Mouse (Mus musculus) v-Abl transformed pro-B cells (cell line): ENCODE measurements around the gene Alkbh3.

Experiments used
- in situ Hi-C, 2 experiments: fragments of 400-800 bp; cut with MboI; formaldehyde crosslinking; loops; one replicate each; pipeline ENCODE4 v1.15.1; 2025; ENCODE audit not compliant: unreplicated experiment in 2 of 2

Alkbh3 gene

DNA sequence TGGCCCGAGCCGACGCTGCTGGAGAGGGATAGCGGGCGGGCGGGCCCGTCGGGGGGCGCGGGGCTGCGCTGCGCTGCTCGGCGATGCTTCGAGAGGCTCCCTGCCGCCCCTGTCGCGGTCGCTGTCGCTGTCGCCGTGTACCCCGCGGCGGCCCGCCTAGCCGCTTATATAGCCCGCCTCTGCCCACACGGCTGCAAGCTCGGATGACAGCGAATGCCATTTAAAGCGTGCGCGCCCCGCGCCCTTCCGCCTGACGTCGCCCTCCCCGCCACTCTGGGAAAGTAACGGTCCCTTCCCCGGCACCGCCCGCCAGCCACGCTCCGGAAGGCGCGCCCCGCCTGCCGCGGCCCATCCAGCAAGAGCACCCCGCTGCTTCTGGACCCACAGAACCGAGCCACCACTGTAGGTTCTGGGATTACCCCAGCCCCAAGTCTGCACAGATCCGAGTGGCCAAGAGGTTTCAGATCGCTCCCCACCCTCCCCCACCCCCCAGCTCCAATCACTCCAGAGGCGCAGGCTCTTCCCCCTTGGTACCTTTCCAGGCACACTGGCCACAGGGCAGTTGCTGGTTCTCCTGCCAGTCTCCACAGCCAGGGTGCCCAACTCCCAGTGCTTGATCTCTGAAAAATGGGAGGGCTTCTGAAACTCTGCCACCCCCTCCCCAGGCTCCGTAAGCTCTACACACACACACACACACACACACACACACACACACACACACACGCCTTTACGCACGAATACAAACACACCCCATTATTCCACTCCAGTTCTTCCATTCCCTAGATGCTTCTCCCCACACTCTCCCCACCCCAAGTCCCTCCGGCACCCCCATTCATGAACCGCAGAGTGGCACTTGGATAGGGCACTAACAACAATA, 53.5 kb downstream of the Alkbh3 start, which contains the start of gene Gm13889:
Gm13889 (minus strand) TSS at position 294 of the 877 bp plus-strand sequence.
- in situ Hi-C loops, result no loop called here

DNA sequence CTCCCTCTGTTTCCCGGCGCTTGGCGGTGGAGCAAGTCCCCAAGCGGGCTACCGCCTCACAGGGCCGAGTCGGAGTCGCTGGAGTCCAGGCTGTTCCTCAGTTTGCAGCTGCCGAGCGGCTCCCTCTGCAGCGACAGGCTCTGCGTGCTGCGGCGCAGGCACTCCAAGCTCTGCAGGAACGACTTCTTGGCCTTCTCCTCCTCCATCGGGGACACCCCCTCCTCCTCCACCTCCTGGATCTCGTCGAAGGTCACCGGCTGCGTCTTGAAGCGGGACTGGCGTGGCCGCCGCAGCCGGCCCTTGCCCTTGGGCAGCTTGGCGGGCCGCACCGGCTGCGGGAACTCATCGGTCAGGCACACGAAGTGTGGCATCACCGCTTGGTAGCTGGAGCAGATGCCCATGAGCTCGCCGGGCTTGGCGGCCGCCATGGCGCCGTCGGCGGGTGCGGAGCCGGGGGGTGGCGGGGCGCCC, 54.2 kb downstream of the Alkbh3 start:
- in situ Hi-C loops, result no loop called here

DNA sequence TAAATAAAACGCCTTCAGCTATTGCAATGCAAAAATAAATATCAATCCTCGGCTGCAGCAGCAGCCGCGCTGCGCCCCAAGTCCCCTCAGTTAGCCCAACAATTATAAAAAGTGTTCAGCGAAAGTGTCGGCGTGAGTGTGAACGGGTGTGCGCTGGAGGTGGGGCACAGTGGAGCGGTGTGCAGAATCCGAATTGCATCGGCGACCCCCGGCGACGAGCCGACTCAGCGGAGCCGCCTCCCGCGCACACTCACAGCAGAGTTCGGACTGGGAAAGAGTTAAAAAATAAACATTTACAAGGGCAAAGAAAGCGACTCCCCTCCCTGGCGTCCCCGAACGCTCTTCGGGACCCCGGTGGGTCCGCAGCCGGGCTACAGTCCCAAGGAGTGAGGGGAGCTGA, 54.7 kb downstream of the Alkbh3 start:
- in situ Hi-C loops, result no loop called here

DNA sequence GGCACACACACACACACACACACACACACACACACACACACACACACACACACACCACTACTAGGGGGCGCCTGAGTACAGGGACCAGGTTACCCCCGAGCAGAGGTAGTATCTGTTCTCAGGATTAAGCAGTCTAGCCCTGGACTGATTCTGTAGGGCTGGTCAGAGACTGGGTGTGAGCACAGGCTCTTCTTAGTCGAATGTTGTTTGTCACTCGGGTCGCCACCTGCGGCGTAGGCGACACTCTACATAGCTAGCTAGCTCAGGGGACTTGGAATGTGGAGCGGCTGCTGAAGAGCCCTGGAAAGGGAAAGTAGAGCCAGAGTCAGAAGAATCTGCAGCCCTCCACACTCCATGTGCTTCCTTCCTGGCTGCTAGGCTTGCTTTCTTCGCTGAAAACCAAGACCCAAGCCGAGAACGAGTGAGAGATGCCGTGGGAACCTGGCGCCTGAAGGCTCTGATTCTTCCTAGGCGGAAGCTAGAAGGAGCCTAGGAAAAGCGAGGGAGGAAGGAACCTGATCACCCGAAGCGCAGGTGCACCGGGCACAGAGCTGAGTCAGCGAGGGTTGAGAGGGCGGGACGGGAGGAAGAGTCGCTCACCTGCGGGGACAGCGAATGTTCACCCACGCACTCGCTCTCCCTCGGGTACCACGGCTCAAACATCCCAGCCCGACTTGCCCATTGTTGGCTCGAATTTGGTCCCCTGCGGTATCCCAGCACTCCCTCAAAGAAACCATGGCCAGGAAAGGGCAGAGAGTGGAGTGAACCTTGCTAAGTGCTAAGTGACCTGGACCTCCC, 55.6 kb downstream of the Alkbh3 start:
- in situ Hi-C loops, result no loop called here

DNA sequence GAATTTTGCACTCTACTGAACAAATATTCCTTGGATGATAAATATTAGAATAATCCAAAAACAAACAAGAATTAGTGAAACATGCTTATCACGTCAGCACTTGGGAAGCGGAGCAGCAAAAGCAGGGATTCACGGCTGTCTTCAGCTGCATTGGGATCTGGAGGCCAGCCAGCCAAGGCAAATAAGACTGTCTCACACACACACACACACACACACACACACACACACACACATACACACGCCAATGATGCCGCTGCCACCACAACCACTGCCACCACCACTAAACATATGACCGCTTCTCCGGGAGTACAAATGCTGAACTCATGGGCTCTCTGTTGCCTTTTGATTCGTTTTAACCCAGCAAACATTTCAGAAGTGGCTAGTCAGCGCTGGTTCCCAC, 56.9 kb downstream of the Alkbh3 start:
- in situ Hi-C loops, result no loop called here

DNA sequence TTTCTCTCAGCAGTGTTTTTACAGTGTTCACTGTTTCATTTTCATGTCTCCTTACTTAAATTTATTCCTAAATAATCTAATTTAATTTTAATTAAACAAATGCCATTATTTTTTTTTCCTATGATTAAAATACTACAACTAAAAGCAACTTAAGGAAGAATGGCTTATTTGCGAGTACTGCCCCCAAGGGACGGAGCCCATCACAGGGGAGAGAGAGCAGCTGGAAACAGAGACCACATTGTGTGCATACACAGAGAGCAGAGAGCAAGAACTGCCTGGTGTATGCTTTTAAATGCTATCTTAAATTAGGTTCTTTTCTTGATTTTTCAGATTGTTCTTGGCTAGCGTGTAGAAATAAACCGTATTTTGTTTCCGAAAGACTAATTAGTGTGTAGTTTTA, 63.6 kb downstream of the Alkbh3 start:
- in situ Hi-C loops, result no loop called here

DNA sequence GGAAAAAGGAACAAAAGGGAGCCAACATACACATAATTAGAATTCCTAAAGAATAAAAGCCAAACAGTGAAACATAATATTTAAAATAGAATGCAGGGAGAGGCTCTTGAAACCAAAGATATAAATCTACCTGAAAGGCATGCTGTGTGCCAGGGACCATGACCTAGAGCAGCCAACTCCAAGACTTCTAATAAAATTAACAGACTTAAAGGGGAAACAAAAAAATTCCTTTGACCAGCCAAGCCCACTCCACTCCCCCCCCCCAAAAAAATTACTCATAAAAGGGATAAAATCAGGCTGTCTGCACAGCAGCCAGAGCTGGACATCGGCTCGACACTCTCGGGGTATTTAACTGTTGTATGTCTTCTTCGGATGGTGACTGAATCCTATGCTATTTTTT, 65.8 kb downstream of the Alkbh3 start:
- in situ Hi-C loops, result no loop called here

DNA sequence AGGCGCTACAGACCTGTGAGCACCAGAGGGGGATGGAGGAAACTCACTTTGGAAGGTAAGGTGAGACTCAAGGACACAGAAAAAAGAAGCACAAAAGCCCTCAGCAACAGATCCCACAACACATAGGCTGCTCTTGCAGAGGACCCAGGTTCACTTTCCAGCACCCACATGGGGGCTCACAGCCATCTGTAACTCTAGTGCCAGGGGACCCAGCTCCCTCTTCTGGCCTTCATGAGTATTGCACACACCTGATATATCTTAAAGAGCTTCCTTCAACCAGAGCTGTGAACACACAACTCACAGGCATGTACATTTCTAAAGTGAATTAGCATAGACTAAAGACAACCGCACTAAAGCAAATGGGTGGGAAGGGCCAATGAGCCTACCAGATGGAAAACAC, 66.5 kb downstream of the Alkbh3 start:
- in situ Hi-C loops, result no loop called here

DNA sequence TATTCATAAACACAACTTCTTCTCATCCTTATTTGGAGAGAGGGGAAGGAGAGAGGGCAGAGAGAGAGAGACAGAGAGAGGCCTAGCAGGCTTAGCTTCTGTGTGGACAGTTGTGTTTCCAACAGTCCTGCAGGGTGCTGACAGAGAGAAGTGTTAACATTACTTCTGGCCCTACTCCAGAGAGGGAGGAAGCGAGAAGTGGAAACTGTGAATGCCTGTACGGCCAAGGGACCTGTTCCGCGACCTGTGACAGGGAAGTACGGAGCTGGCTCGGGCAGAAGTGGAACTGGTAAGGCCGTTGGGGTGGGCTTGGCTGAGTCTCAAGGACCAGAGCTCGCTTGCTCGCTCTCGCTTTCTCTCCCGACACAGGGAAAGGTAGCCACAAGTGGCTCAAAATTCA, 68.9 kb downstream of the Alkbh3 start:
- in situ Hi-C loops, result no loop called here

DNA sequence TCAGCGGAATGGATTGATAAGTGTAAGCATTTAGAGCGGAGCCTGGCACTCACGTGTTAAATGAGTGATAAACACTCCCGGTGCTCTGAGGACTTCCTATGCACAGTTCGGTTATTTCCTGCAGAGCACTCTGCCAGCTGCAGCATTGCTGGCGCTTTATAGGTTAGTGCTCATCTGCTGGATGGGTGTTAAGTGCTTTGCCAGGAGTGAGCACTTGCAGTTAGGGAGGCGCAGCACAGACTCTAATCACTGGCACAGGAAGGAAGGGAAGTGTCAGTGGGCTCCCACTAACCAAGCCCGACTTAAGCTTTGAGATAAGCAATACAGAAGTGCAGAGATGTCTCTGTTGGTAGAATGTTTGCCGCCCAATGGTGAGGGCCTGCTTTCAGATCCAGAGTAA, 72.1 kb downstream of the Alkbh3 start:
- in situ Hi-C loops, result no loop called here
